Mouse (Mus musculus): Measurements from ENCODE around the gene Vwa1. TPM values are rescaled to one million over a fixed set of nuclear protein-coding genes. Genes with fewer than 3 reads are reported as not detected.

The Vwa1 gene
- polyA plus RNA-seq (2012; rRNA removed), result 0.10 and 0.16 TPM in 2 replicates

DNA sequence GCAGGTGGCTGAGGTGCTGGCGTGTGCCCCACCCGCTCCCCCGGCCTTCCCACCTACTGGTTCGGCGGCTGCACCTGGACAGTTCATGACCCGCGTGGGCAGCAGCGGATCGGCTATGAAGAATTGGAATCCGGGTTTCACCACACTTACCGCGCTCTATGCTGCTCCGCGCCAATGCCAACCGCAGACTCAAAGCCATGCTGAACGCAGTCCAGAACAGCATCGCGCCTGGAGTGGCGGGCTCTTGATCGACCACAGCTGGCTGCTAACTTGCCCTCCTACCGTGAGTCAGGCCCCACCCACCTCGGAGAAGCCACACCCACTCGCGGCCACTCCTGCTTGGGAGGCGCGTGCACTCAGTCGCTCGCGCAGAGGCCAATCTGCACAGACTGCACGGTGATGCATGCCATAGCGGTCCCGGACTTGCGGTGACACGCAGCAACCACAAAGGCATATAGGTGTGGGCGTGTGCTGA lies at the start of gene Vwa1:
Gene Vwa1 (minus strand): TSS at position 419 of the 475 bp plus-strand sequence.

DNA sequence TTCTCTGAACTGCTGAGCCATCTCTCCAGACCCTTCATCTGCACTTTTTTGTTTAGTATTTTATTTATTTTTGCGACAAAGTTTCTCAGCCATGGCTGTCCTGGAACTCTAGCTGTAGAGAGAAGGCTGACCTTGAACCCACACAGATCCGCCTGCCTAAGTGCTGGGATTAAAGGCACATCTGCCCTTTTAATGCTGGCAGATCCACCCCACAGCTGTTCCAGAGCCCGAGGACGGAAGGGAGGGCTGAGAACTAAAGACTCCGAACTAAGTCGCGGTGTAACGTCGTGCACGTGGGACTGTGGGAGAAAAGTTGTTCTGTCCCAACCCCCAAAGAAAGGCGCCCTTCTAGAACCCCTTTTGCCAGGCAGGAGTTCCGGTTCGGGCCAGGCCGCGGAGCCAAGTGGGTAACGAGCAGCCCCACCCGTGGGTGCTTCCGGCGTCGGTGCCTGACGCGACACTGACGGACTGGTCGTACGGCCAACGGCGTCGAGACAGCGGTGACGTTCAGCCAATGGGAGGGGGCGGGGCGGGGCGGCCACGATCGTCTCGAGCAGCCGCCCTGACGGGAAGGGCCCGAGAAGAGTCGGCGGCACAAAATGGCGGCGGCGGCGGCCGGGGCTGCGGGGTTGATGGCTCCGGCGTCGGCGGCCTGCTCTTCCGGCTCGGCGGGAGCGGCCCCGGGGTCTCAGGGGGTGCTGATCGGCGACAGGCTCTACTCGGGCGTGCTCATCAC lies 37.6 kb upstream of the Vwa1 start, which contains the start of gene Ccnl2:
Gene Ccnl2 (plus strand): TSS at position 561 of the 736 bp plus-strand sequence.

DNA sequence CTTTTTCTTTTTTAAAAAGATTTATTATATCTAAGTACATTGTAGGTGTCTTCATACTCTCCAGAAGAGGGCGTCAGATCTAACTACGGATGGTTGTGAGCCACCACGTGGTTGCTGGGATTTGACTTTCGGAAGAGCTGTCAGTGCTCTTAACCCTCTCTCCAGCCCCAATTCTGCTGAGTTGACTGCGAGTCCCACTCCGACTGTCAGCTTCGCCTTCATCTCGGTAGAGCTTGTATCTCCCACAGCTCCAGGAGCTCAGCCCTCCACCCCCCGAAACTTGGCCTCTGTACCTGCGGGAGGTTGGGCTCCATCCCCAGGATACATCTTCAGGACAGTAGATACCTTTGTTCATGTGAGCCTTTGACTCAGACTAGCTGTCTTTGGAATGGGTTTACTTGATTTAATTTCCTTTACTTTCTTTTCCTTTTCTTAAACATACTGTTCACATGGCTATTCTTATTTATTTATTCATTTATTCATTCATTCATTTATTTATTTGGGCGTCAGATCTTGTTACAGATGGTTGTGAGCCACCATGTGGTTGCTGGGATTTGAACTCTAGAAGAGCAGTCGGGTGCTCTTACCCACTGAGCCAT lies 28.3 kb upstream of the Vwa1 start, which contains the start of gene Mrpl20:
Gene Mrpl20 (plus strand): TSS at position 138 of the 599 bp plus-strand sequence.

DNA sequence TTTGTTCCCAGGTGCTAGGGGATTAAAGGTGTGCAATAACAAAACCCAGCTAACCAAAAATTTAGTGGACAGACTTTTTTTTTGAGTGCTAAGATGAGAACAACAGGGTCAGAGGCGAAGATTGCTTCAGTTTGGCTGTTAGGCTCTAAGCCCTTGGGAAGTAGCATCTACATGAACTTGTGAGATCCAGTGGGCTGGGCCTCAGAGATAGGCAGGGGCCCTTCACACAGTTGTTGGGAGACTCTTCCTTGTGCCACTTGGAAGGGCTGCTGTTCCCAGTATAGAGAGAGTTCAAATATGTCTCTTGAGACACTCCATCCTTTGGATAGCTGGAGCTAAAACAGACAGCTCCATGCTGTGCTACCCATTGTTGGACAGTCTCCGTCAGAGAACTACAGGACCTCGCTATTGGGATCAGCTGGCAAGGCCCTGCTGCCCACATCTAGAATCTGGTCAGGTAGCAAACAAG lies 15.6 kb upstream of the Vwa1 start, which contains the start of gene Ankrd65:
Gene Ankrd65 (plus strand): TSS at position 419 of the 469 bp plus-strand sequence.

DNA sequence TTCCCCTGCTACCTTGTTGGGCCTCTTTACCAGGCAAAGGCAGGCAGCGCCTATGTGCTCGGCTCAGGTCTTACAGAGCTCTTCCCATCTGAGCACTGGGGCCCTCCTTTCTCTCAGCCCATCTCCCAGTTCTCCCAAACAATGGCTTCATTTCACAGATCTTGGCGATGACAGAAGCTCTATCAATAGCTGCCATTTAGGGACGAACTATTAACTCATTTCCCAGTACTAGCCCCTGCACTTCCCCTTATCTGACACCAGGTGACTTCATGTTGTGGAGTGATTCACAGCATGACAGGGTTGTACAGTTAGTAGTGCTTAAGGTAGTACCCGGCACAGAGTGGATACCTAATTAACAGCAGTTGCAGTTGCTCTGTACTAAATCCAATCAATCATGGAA lies 11.3 kb upstream of the Vwa1 start, which contains the start of gene Tmem88b:
Gene Tmem88b (minus strand): TSS at position 56 of the 400 bp plus-strand sequence.

DNA sequence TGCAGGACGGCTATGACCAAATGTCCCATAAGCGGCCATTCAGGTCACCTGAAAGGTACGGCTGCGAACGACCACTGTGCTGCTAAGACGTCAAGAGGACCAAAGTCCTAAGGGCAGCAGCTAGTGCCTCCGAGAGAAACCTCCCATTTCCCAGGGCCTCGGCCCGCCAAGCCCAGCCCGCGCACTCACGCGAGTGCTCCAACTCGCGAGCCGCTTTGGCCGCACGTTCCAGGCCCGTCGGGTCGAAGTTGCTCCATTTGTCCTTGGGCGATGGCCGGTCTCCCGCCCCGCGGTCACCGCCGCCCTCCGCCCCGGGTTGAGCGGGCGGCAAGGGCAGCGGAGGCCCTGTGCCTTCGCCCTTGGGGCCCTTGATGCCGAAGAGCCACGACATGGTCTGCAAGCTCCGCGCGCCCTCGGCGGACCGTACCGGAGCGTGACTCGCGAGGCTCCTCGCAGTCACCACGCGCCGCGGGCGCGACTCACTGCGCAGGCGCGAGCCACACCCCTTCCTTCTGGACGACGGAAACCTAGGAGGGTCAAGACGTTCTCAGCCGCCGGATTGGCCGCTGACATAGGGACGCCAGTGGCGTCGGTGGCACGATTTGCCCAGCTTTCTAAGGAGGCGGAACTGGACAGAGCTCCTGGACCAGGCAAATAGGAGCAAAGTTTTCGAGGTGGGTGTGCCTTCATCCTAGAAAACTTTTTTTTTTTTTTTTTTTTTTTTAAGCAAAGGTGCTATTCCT lies 13.7 kb downstream of the Vwa1 start, which contains the start of gene Atad3a:
Gene Atad3a (minus strand): TSS at position 481 of the 743 bp plus-strand sequence.

DNA sequence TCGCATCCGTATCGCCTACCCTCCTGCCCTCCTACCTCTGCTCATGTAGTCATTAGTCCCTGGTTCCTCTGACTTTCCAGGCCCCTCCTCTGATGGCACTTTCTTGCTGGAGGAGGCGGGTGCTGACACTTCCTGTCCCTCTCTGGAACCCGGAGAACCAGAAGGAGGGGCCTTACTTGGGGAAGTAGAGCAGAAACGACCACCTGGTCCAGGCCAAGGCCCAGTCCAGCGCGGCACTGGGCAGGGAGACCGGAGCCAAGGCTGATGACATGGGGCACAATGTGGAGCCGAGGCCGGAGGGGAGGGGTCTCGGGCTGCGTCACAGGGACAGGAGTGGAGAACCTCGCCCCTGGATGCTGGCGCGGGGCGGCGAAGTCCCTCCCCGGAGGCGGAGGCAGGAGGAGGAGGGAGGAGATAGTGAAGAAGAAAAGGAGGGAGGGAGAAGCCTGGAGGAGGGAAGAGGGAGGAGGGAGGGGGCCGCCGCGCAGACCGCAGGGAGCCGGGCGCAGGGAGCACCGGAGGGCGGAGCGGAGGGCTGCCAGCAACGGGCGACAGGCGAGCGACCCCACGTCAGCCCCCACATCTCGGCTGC lies 40.1 kb downstream of the Vwa1 start, which contains the start of gene Tmem240:
Gene Tmem240 (plus strand): TSS at position 451 of the 592 bp plus-strand sequence.

Other genes starting within 250 kb of the Vwa1 start
- gene Nadk, start 212.3 kb downstream of the Vwa1 start, polyA plus RNA-seq (2012; rRNA removed), result 46.0 and 46.7 TPM in 2 replicates
- gene Slc35e2, start 173.3 kb downstream of the Vwa1 start, polyA plus RNA-seq (2012; rRNA removed), result 5.5 and 5.7 TPM in 2 replicates
- gene Cdk11b, start 149.8 kb downstream of the Vwa1 start, polyA plus RNA-seq (2012; rRNA removed), result 17.0 and 20.1 TPM in 2 replicates
- not detected in 2 replicates for gene Gm10563, start 129.3 kb downstream of the Vwa1 start, polyA plus RNA-seq (2012; rRNA removed)
- gene Mmp23, start 121.3 kb downstream of the Vwa1 start, polyA plus RNA-seq (2012; rRNA removed), result 8.9 and 9.8 TPM in 2 replicates
- gene Mib2, start 105.5 kb downstream of the Vwa1 start, polyA plus RNA-seq (2012; rRNA removed), result 8.4 and 10.7 TPM in 2 replicates
- 0.55 and 0.61 TPM in 2 replicates for gene Fndc10, start 80.4 kb downstream of the Vwa1 start, polyA plus RNA-seq (2012; rRNA removed)
- 49.1 and 49.2 TPM in 2 replicates for gene Ssu72, start 69.9 kb downstream of the Vwa1 start, polyA plus RNA-seq (2012; rRNA removed)
- 0.16 and 0.23 TPM in 2 replicates for gene Tmem240, start 39.9 kb downstream of the Vwa1 start, polyA plus RNA-seq (2012; rRNA removed)
- gene Atad3a, start 13.6 kb downstream of the Vwa1 start, polyA plus RNA-seq (2012; rRNA removed), result 41.4 and 52.8 TPM in 2 replicates
- gene Tmem88b, start 11.2 kb upstream of the Vwa1 start, polyA plus RNA-seq (2012; rRNA removed), result 0.55 and 0.60 TPM in 2 replicates
- gene Ankrd65, start 15.7 kb upstream of the Vwa1 start, polyA plus RNA-seq (2012; rRNA removed), result 0.06 and 0.08 TPM in 2 replicates
- gene Mrpl20, start 28.2 kb upstream of the Vwa1 start, polyA plus RNA-seq (2012; rRNA removed), result 50.2 and 58.8 TPM in 2 replicates
- 103 and 115 TPM in 2 replicates for gene Ccnl2, start 37.8 kb upstream of the Vwa1 start, polyA plus RNA-seq (2012; rRNA removed)
- 67.1 and 69.6 TPM in 2 replicates for gene Aurkaip1, start 56.6 kb upstream of the Vwa1 start, polyA plus RNA-seq (2012; rRNA removed)
- gene Mxra8, start 65.0 kb upstream of the Vwa1 start, polyA plus RNA-seq (2012; rRNA removed), result 14.4 and 15.6 TPM in 2 replicates
- 25.7 and 28.6 TPM in 2 replicates for gene Dvl1, start 72.7 kb upstream of the Vwa1 start, polyA plus RNA-seq (2012; rRNA removed)
- 0.14 and 0.15 TPM in 2 replicates for gene Tas1r3, start 88.7 kb upstream of the Vwa1 start, polyA plus RNA-seq (2012; rRNA removed)
- gene Cptp, start 94.7 kb upstream of the Vwa1 start, polyA plus RNA-seq (2012; rRNA removed), result 5.5 and 6.5 TPM in 2 replicates
- 16.9 and 18.1 TPM in 2 replicates for gene Ints11, start 94.8 kb upstream of the Vwa1 start, polyA plus RNA-seq (2012; rRNA removed)
- gene Pusl1, start 117.1 kb upstream of the Vwa1 start, polyA plus RNA-seq (2012; rRNA removed), result 14.0 and 16.1 TPM in 2 replicates
- 5.1 and 6.3 TPM in 2 replicates for gene Acap3, start 117.1 kb upstream of the Vwa1 start, polyA plus RNA-seq (2012; rRNA removed)
- gene Ube2j2, start 169.1 kb upstream of the Vwa1 start, polyA plus RNA-seq (2012; rRNA removed), result 32.2 and 32.3 TPM in 2 replicates
- gene C1qtnf12, start 187.6 kb upstream of the Vwa1 start, polyA plus RNA-seq (2012; rRNA removed), result 22.6 and 24.1 TPM in 2 replicates
- gene B3galt6, start 218.0 kb upstream of the Vwa1 start, polyA plus RNA-seq (2012; rRNA removed), result 2.4 TPM in 2 replicates
- gene Sdf4, start 218.2 kb upstream of the Vwa1 start, polyA plus RNA-seq (2012; rRNA removed), result 36.5 and 36.9 TPM in 2 replicates
- gene Tnfrsf4, start 239.1 kb upstream of the Vwa1 start, polyA plus RNA-seq (2012; rRNA removed), result 0.71 and 1.2 TPM in 2 replicates